Mouse (Mus musculus): ENCODE measurements around the gene Add2. TPM values are rescaled to one million over a fixed set of nuclear protein-coding genes. Genes with fewer than 3 reads are reported as not detected.
A peak's percentile ranks its signal among the peaks of the same experiment; 100 is the strongest.
"Not testable (repeated sequence)": the region's sequence is repeated elsewhere in the genome, so short reads cannot be mapped to it uniquely, and the experiment has no call there.

Add2 gene
- 23.4 and 26.6 TPM in 2 replicates for polyA plus RNA-seq (2016; fragmentation: Nextera tagmentation; extraction: Ambion mirVana)

- H3K4me3 ChIP-seq = peak within 1 kb of the TSS; percentile 76
- peaks cover 57% of the 10 kb centered on the region for H3K27me3 ChIP-seq (replicated peaks; ENCODE audit: low read depth, poor library complexity, severe bottlenecking)
- 1% methylated on average over 56 of the region's 56 CpGs for WGBS
- peak; percentile 80 for DNase-seq (ENCODE audit: low spot score)
- H3K9me3 ChIP-seq = no peaks in the 10 kb centered on the region
- peak within 1 kb of the TSS; percentile 88 for H3K27ac ChIP-seq (replicated peaks)
- H3K4me1 ChIP-seq = peaks cover 16% of the 10 kb centered on the region
- no peaks in the 10 kb centered on the region for H3K36me3 ChIP-seq (replicated peaks)
These were observed at the start of gene Add2 for GRCm38 (mm10) chr6:86028601-86029322. Gene Add2 (plus strand): TSS chr6:86028681.

- WGBS = 83% methylated on average over 4 of the region's 4 CpGs
- not testable (repeated sequence) for H3K36me3 ChIP-seq (replicated peaks); H3K9me3 ChIP-seq; H3K27ac ChIP-seq (replicated peaks); DNase-seq (ENCODE audit: low spot score); H3K4me1 ChIP-seq; H3K27me3 ChIP-seq (replicated peaks; ENCODE audit: low read depth, poor library complexity, severe bottlenecking); H3K4me3 ChIP-seq
These were observed 49.7 kb upstream of the Add2 start for GRCm38 (mm10) chr6:85978736-85979135.

GRCm38 (mm10) chr6:85984351-85984750 lies 44.1 kb upstream of the Add2 start:
- Histone ChIP-seq H3K4me1 (no peaks in the 10 kb centered on the region), H3K36me3 (replicated peaks) (no peaks in the 10 kb centered on the region), H3K4me3 (no peak overlapping the region), H3K27ac (replicated peaks) (no peak overlapping the region), H3K9me3 (no peaks in the 10 kb centered on the region), H3K27me3 (replicated peaks; ENCODE audit: low read depth, poor library complexity, severe bottlenecking) (no peaks in the 10 kb centered on the region)
- no peak for DNase-seq (ENCODE audit: low spot score)
- WGBS = 80% methylated on average over 8 of the region's 8 CpGs

- 87% methylated on average over 5 of the region's 5 CpGs for WGBS
- H3K27ac ChIP-seq (replicated peaks); H3K4me3 ChIP-seq; H3K27me3 ChIP-seq (replicated peaks; ENCODE audit: low read depth, poor library complexity, severe bottlenecking); DNase-seq (ENCODE audit: low spot score); H3K9me3 ChIP-seq; H3K36me3 ChIP-seq (replicated peaks); H3K4me1 ChIP-seq: not testable (repeated sequence)
These were observed 38.9 kb upstream of the Add2 start for GRCm38 (mm10) chr6:85989570-85989969.

GRCm38 (mm10) chr6:85990774-85991173 lies 37.7 kb upstream of the Add2 start:
- not testable (repeated sequence) for H3K36me3 ChIP-seq (replicated peaks); DNase-seq (ENCODE audit: low spot score); H3K9me3 ChIP-seq; H3K27me3 ChIP-seq (replicated peaks; ENCODE audit: low read depth, poor library complexity, severe bottlenecking); H3K4me1 ChIP-seq; H3K27ac ChIP-seq (replicated peaks); H3K4me3 ChIP-seq
- WGBS = 92% methylated on average over 5 of the region's 5 CpGs

GRCm38 (mm10) chr6:86003405-86003925 lies 25.0 kb upstream of the Add2 start:
- Histone ChIP-seq H3K27me3 (replicated peaks; ENCODE audit: low read depth, poor library complexity, severe bottlenecking) (no peaks in the 10 kb centered on the region), H3K4me3 (no peak overlapping the region), H3K36me3 (replicated peaks) (no peaks in the 10 kb centered on the region), H3K4me1 (peaks cover 7% of the 10 kb centered on the region), H3K9me3 (peaks cover 3% of the 10 kb centered on the region; the same call in 1 of the 2 replicates), H3K27ac (replicated peaks) (no peak overlapping the region)
- 74% methylated on average over 18 of the region's 18 CpGs for WGBS
- DNase-seq (ENCODE audit: low spot score) = peak; percentile 22

GRCm38 (mm10) chr6:86004271-86005148 lies 24.0 kb upstream of the Add2 start:
- Histone ChIP-seq H3K4me3 (0 out of 2 replicates have a peak overlapping the region, but pooled peaks have one; percentile 21), H3K36me3 (replicated peaks) (no peaks in the 10 kb centered on the region), H3K27ac (replicated peaks) (no peak overlapping the region), H3K4me1 (peaks cover 7% of the 10 kb centered on the region), H3K27me3 (replicated peaks; ENCODE audit: low read depth, poor library complexity, severe bottlenecking) (no peaks in the 10 kb centered on the region), H3K9me3 (peaks cover 3% of the 10 kb centered on the region; the same call in 1 of the 2 replicates)
- WGBS = 15% methylated on average over 18 of the region's 18 CpGs
- DNase-seq (ENCODE audit: low spot score) = peak; percentile 87

- Histone ChIP-seq H3K36me3 (replicated peaks) (no peaks in the 10 kb centered on the region), H3K27me3 (replicated peaks; ENCODE audit: low read depth, poor library complexity, severe bottlenecking) (no peaks in the 10 kb centered on the region), H3K4me1 (no peaks in the 10 kb centered on the region), H3K4me3 (no peak overlapping the region), H3K9me3 (no peaks in the 10 kb centered on the region), H3K27ac (replicated peaks) (no peak overlapping the region)
- WGBS = 30% methylated on average over 4 of the region's 4 CpGs
- DNase-seq (ENCODE audit: low spot score) = peak; percentile 59
These were observed 18.5 kb upstream of the Add2 start for GRCm38 (mm10) chr6:86009980-86010379.

- WGBS = 72% methylated on average over 5 of the region's 5 CpGs
These were observed 13.7 kb upstream of the Add2 start for GRCm38 (mm10) chr6:86014812-86015211.

GRCm38 (mm10) chr6:86015871-86016270 lies 12.6 kb upstream of the Add2 start, which contains the start of gene Figla:
Gene Figla (plus strand): TSS chr6:86016171.
- no peak for DNase-seq (ENCODE audit: low spot score)
- no peaks in the 10 kb centered on the region for H3K36me3 ChIP-seq (replicated peaks)
- H3K27me3 ChIP-seq (replicated peaks; ENCODE audit: low read depth, poor library complexity, severe bottlenecking) = no peaks in the 10 kb centered on the region
- no peak within 1 kb of the TSS for H3K4me3 ChIP-seq
- H3K4me1 ChIP-seq = no peaks in the 10 kb centered on the region
- WGBS = 89% methylated on average over 9 of the region's 9 CpGs
- no peak within 1 kb of the TSS for H3K27ac ChIP-seq (replicated peaks)
- no peaks in the 10 kb centered on the region for H3K9me3 ChIP-seq

More at GRCm38 (mm10) chr6:86014812-86015211, 13.7 kb upstream of the Add2 start:
- H3K36me3 ChIP-seq (replicated peaks); H3K4me3 ChIP-seq; H3K27me3 ChIP-seq (replicated peaks; ENCODE audit: low read depth, poor library complexity, severe bottlenecking); DNase-seq (ENCODE audit: low spot score); H3K9me3 ChIP-seq; H3K27ac ChIP-seq (replicated peaks); H3K4me1 ChIP-seq: not testable (repeated sequence)

- Histone ChIP-seq H3K4me3 (no peak overlapping the region), H3K36me3 (replicated peaks) (no peaks in the 10 kb centered on the region), H3K9me3 (no peaks in the 10 kb centered on the region), H3K4me1 (no peaks in the 10 kb centered on the region), H3K27me3 (replicated peaks; ENCODE audit: low read depth, poor library complexity, severe bottlenecking) (no peaks in the 10 kb centered on the region), H3K27ac (replicated peaks) (no peak overlapping the region)
- 87% methylated on average over 23 of the region's 23 CpGs for WGBS
- DNase-seq (ENCODE audit: low spot score) = no peak
These were observed 11.6 kb upstream of the Add2 start for GRCm38 (mm10) chr6:86016793-86017350.

- H3K36me3 ChIP-seq (replicated peaks) = no peaks in the 10 kb centered on the region
- no peak overlapping the region for H3K4me3 ChIP-seq
- DNase-seq (ENCODE audit: low spot score) = no peak
- WGBS = 68% methylated on average over 4 of the region's 4 CpGs
- no peaks in the 10 kb centered on the region for H3K9me3 ChIP-seq
- H3K4me1 ChIP-seq = no peaks in the 10 kb centered on the region
- H3K27me3 ChIP-seq (replicated peaks; ENCODE audit: low read depth, poor library complexity, severe bottlenecking) = no peaks in the 10 kb centered on the region
- no peak overlapping the region for H3K27ac ChIP-seq (replicated peaks)
These were observed 8.9 kb upstream of the Add2 start for GRCm38 (mm10) chr6:86019415-86020237.

Measured in embryonic facial prominence, embryonic 10.5 days (tissue).